Mouse (Mus musculus) right cerebral cortex, adult 2 months (tissue): Measurements from ENCODE around the gene Acads.
"Not testable (repeated sequence)": the region's sequence is repeated elsewhere in the genome, so short reads cannot be mapped to it uniquely, and the experiment has no call there.

ENCODE experiments used
- DNase-seq, 2 experiments: peaks; one replicate each; pipeline ENCODE4 v3.0.0; 2021 to 2022; ENCODE audit warnings: low spot score in 2 of 2

Gene Acads

GRCm38 (mm10) chr5:115124690-115125089 lies 5.5 kb upstream of the Acads start:
- no peak for DNase-seq

- no peak for DNase-seq
Measured at GRCm38 (mm10) chr5:115120978-115121377, 1.8 kb upstream of the Acads start.

GRCm38 (mm10) chr5:115117467-115117866 lies 1.7 kb downstream of the Acads start:
- DNase-seq: no peak

GRCm38 (mm10) chr5:115116426-115116825 lies 2.7 kb downstream of the Acads start:
- no peak for DNase-seq

GRCm38 (mm10) chr5:115114501-115114900 lies 4.6 kb downstream of the Acads start:
- no peak for DNase-seq

- DNase-seq: no peak
Measured at GRCm38 (mm10) chr5:115113244-115113643, 5.9 kb downstream of the Acads start.

- DNase-seq: no peak
Measured at GRCm38 (mm10) chr5:115111156-115111555, 8.0 kb downstream of the Acads start.

- DNase-seq: not testable (repeated sequence)
Measured at GRCm38 (mm10) chr5:115103253-115103652, 15.9 kb downstream of the Acads start.

GRCm38 (mm10) chr5:115102231-115102630 lies 16.9 kb downstream of the Acads start:
- no peak for DNase-seq

GRCm38 (mm10) chr5:115100473-115100872 lies 18.7 kb downstream of the Acads start:
- no peak for DNase-seq

GRCm38 (mm10) chr5:115099991-115100390 lies 19.2 kb downstream of the Acads start:
- no peak for DNase-seq

- DNase-seq: no peak
Measured at GRCm38 (mm10) chr5:115099530-115099929, 19.6 kb downstream of the Acads start.

- DNase-seq: no peak
Measured at GRCm38 (mm10) chr5:115098195-115098594, 21.0 kb downstream of the Acads start, which contains the start of gene Gm10401. TSS of gene Gm10401 (minus strand) at chr5:115098295.

GRCm38 (mm10) chr5:115091776-115092175 lies 27.4 kb downstream of the Acads start:
- no peak for DNase-seq

- DNase-seq: no peak
Measured at GRCm38 (mm10) chr5:115091015-115091414, 28.1 kb downstream of the Acads start.

- DNase-seq: no peak
Measured at GRCm38 (mm10) chr5:115089592-115090268, 29.4 kb downstream of the Acads start.

GRCm38 (mm10) chr5:115085675-115086074 lies 33.5 kb downstream of the Acads start:
- DNase-seq: no peak

- no peak for DNase-seq
Measured at GRCm38 (mm10) chr5:115083492-115083891, 35.7 kb downstream of the Acads start.

- no peak for DNase-seq
Measured at GRCm38 (mm10) chr5:115081636-115082035, 37.5 kb downstream of the Acads start.

GRCm38 (mm10) chr5:115076144-115076901 lies 42.8 kb downstream of the Acads start:
- peak; percentile 69 to 70 for DNase-seq

GRCm38 (mm10) chr5:115074749-115075148 lies 44.4 kb downstream of the Acads start:
- no peak for DNase-seq

GRCm38 (mm10) chr5:115073306-115073705 lies 45.8 kb downstream of the Acads start:
- not testable (repeated sequence) for DNase-seq

- DNase-seq: peak; percentile 70 to 81
Measured at GRCm38 (mm10) chr5:115072143-115072542, 47.0 kb downstream of the Acads start.
